Mouse (Mus musculus) cortical plate, adult 2 months (tissue): ENCODE measurements around the gene Ranbp9.

Source experiments
- CTCF ChIP-seq: fragments of 200-500 bp; IDR thresholded peaks from 2 replicates; pipeline ENCODE4 v1.5.1; 2011; ENCODE audit warnings: mild to moderate bottlenecking, control low read depth, low read length; ENCODE audit not compliant: insufficient read depth; ENCODE audit errors: extremely low read depth
- POLR2A ChIP-seq: fragments of 200-500 bp; IDR thresholded peaks from 2 replicates; pipeline ENCODE4 v1.6.1; 2011; ENCODE audit warnings: mild to moderate bottlenecking, low read length, control low read depth; ENCODE audit not compliant: insufficient read depth; ENCODE audit errors: extremely low read depth

DNA sequence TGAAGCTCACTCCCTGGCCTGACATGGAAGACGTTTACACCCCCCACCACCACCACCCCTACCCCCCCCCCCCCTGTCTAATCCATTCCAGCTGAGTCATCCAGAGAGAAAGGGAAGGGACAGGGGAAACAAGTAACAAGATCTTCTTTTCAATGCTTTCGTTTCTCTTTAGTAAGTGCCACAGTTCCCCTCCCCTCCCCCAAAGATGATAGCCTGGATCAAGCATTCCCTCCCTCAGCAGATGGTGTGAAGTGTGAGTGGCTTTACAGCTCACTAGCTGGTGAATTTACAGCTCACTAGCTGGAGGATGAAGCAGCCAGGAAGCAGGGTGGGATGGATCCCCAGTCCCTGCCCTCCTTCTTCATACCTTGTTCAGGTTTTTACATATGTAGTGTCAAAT is 15.6 kb upstream of the Ranbp9 start:
- TF ChIP-seq CTCF (no peak), POLR2A (no peak)
